Mouse (Mus musculus) myocyte (in vitro differentiated cells): ENCODE results near the gene Golim4.

Experiments used
- MAX ChIP-seq: IDR thresholded peaks from one replicate; pipeline ENCODE4 v1.6.1; 2011; ENCODE audit warnings: low read depth, mild to moderate bottlenecking, control low read depth
- MYOD1 ChIP-seq, 3 experiments: IDR thresholded peaks; one replicate each; pipeline ENCODE4 v1.6.1; 2011; ENCODE audit warnings: control low read depth in 2 of 3, low read depth in 2 of 3, mild to moderate bottlenecking in 2 of 3, moderate library complexity in 1 of 3; ENCODE audit not compliant: insufficient read length in 2 of 3, control insufficient read depth in 1 of 3
- POLR2A ChIP-seq: IDR thresholded peaks from one replicate; pipeline ENCODE4 v1.6.1; 2011; ENCODE audit warnings: low read depth, mild to moderate bottlenecking, control low read depth, moderate library complexity; ENCODE audit not compliant: insufficient read length
- POLR2AphosphoS2 ChIP-seq: IDR thresholded peaks from one replicate; pipeline ENCODE4 v1.6.1; 2011; ENCODE audit warnings: low read depth, control low read depth; ENCODE audit not compliant: insufficient read length
- SRF ChIP-seq: IDR thresholded peaks from one replicate; pipeline ENCODE4 v1.6.1; 2011; ENCODE audit warnings: low read depth; ENCODE audit not compliant: control insufficient read depth, insufficient read length
- USF1 ChIP-seq: IDR thresholded peaks from one replicate; pipeline ENCODE4 v1.6.1; 2011; ENCODE audit warnings: low read depth, mild to moderate bottlenecking, control low read depth, moderate library complexity

- TF ChIP-seq POLR2A, result no peak
- no peak for TF ChIP-seq USF1
- TF ChIP-seq POLR2AphosphoS2, result no peak
- TF ChIP-seq MAX, result no peak
- TF ChIP-seq SRF, result no peak
- TF ChIP-seq MYOD1 (IDR thresholded peaks at IDR 0.05; ENCODE audit: control insufficient read depth in 1 of 3, insufficient read length in 2 of 3, low read depth in 2 of 3), result no peak
Observed at GRCm38 (mm10) chr3:75912786-75913185, 44.0 kb downstream of the Golim4 start.
